Mouse (Mus musculus): ENCODE data around the gene Fam120b.
A peak's percentile ranks its signal among the peaks of the same experiment; 100 is the strongest.

Fam120b gene

GRCm38 (mm10) chr17:15395997-15396675, at the start of gene Fam120b:
Gene Fam120b, plus strand, starts transcription at chr17:15396202.
- TF ChIP-seq GATA4 (IDR thresholded peaks at IDR 0.05; ENCODE audit: insufficient replicate concordance, low read length), result no peak

DNA sequence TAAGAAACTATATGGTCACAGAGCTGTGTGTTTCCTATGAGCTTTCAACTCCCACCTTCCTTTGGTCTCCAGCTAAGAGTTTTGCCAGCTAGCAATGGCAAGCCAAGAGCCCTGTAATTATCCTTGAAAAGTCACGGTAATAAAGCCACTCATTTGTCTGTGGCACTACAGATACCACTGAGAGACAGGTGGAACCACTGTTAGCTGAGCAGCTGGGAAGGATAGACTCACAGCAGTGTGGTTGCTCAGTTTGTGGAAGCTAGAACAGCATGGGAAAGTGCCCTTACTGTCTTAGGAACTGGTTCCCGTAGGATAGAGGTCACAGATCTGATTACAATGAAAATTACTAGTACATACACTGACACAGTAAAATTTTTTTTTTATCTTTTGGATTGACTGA, 45.9 kb upstream of the Fam120b start:
- TF ChIP-seq GATA4 (IDR thresholded peaks at IDR 0.05; ENCODE audit: insufficient replicate concordance, low read length), result no peak

DNA sequence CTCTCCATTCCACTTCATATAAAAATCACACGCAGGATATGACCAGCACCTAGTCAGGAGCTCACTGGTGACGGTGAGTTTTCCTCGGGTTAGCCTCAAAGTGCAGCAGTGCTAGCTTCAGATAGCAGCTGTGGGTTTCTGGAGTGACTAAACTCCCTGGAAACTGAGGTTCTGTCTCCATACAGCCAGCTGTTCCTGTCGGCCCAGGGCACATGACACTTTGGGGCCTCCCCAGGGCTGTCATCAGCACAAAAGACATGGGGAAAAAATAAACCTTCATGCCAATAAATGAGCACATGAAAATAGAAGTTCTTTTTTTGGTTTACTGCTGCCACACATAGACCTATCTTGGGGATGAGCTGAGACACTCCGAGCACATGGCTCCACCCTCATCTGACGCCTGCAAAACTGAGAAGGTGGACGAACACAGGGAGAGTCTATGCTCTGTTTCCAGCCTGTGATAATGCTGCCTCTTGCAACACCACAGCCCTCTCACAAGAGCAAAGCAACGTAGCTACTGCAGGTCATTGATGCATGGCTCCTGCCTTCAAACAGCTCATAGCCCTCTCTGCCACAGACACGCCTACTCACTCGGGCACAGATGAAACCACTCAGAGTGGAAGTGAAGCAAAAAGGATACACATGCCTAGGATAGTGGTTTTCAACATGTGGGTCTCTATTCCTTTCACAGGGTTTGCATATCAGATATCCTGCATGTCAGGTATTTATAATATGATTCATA, 43.0 kb upstream of the Fam120b start:
- TF ChIP-seq GATA4 (IDR thresholded peaks at IDR 0.05; ENCODE audit: insufficient replicate concordance, low read length), result no peak

DNA sequence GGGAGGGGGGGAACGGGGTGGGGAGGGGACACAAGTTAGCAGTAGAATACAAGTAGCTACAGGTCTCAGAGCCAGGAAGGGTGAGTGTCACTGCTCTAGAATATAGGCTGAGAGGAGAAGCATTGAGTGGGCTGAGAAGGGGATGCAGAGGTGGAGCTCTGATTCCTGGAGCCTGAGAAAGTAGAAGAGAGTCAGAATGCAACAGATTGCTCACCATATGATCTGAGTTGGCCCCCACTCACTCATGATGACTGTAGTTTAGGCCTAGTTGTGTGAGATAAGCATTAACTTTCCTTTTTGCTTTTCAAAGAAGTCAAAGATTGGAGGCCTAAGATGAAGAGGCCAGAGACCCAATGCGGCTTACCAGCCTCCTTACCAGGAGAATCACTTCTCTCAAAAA, 42.0 kb upstream of the Fam120b start:
- TF ChIP-seq GATA4 (IDR thresholded peaks at IDR 0.05; ENCODE audit: insufficient replicate concordance, low read length), result no peak

- TF ChIP-seq GATA4 (IDR thresholded peaks at IDR 0.05; ENCODE audit: insufficient replicate concordance, low read length), result no peak
These were observed 40.9 kb upstream of the Fam120b start for GRCm38 (mm10) chr17:15355072-15355471.

DNA sequence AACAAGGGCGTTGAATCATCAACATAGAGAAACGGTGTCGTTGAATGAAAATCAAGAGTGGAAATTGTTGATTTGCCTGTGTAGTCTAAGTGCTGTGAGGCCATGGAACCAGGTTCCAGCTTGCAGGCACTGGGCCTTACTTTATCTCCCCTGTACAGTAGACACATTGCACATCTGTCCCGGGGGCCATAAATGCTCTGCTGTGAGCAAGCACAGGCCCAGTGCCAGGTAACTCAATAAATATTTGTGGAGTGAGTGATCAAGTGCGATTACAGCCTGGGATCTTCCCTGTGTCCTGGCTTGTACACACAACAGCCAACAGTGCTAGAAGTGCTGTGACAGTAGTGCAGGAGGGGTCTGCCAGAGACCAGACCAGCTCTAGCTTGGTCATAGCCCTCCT, 39.5 kb upstream of the Fam120b start:
- no peak for TF ChIP-seq GATA4 (IDR thresholded peaks at IDR 0.05; ENCODE audit: insufficient replicate concordance, low read length)

GRCm38 (mm10) chr17:15357071-15357470, 38.9 kb upstream of the Fam120b start:
- TF ChIP-seq GATA4 (IDR thresholded peaks at IDR 0.05; ENCODE audit: insufficient replicate concordance, low read length), result no peak

DNA sequence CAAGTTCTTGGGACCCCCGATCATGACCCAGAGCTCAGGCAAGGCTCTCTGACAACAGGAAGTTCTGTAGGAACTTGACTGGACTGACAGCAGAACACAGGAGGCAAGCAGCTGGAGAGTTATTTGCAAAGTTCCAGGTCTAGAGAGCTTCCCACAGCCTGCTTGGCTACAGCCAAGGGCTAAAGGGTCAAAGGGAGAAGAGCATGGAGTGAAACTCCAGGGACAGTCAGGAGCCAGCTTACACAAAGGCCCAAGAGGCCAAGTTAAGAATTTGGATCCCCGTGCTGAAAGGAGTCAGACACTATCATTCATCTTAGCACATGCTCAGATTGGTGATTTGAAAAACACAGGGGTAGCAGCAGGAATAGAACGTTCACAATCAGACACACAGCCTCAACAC, 32.3 kb upstream of the Fam120b start:
- no peak for TF ChIP-seq GATA4 (IDR thresholded peaks at IDR 0.05; ENCODE audit: insufficient replicate concordance, low read length)

- no peak for TF ChIP-seq GATA4 (IDR thresholded peaks at IDR 0.05; ENCODE audit: insufficient replicate concordance, low read length)
These were observed 30.4 kb upstream of the Fam120b start for GRCm38 (mm10) chr17:15365650-15366049.

DNA sequence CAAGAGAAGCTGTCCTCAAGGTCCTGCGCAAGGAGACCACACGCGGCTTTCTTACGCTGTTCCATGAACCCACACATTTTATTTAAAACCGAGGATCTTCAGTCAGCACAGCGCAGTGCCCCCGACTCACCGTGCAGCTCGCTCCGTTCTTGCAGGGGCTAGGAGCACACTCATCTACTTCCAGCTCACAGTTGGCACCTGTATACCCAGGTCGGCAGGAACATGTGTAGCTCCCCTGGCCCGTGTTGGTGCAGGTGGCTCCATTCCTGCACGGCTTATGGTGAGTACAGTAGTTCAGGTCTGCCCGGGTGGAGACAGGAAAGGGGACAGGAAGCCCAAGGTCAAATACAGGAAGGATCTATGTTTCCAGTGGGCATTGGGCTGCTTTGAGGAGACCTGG, 25.6 kb upstream of the Fam120b start:
- no peak for TF ChIP-seq GATA4 (IDR thresholded peaks at IDR 0.05; ENCODE audit: insufficient replicate concordance, low read length)

- TF ChIP-seq GATA4 (IDR thresholded peaks at IDR 0.05; ENCODE audit: insufficient replicate concordance, low read length), result no peak
These were observed 23.8 kb upstream of the Fam120b start for GRCm38 (mm10) chr17:15371967-15372835.

GRCm38 (mm10) chr17:15372931-15373652, 22.9 kb upstream of the Fam120b start:
- peak; percentile 74; the same call in 1 of the 2 replicates for TF ChIP-seq GATA4 (IDR thresholded peaks at IDR 0.05; ENCODE audit: insufficient replicate concordance, low read length)

GRCm38 (mm10) chr17:15374321-15375141, 21.5 kb upstream of the Fam120b start:
- TF ChIP-seq GATA4 (IDR thresholded peaks at IDR 0.05; ENCODE audit: insufficient replicate concordance, low read length), result no peak

DNA sequence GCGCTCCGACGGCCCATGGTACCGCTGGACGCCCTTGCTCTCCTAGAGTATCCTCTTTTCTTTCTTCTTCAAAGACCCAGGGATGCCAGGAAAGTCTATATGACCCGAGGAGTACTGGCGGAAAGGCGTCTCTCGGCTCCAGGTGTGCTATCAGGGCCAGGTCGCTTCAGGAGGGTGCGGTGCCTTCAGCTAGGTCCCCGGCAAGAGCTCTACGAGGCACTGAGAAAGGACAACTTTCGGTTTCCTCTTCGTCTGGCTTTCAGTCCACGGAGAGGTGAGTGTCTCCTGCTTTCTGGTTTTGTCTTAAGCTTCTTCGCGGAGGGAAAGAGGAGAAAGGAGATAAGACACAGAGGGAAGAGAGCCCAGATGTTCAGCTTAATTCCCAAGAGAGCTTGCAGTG, 20.8 kb upstream of the Fam120b start:
- TF ChIP-seq GATA4 (IDR thresholded peaks at IDR 0.05; ENCODE audit: insufficient replicate concordance, low read length), result no peak
